Mouse (Mus musculus): ENCODE data around the gene Neurl2. TPM values are rescaled to one million over a fixed set of nuclear protein-coding genes. Genes with fewer than 3 reads are reported as not detected.

Neurl2 gene
- 3.5 and 4.1 TPM in 2 replicates for polyA plus RNA-seq (2012)

DNA sequence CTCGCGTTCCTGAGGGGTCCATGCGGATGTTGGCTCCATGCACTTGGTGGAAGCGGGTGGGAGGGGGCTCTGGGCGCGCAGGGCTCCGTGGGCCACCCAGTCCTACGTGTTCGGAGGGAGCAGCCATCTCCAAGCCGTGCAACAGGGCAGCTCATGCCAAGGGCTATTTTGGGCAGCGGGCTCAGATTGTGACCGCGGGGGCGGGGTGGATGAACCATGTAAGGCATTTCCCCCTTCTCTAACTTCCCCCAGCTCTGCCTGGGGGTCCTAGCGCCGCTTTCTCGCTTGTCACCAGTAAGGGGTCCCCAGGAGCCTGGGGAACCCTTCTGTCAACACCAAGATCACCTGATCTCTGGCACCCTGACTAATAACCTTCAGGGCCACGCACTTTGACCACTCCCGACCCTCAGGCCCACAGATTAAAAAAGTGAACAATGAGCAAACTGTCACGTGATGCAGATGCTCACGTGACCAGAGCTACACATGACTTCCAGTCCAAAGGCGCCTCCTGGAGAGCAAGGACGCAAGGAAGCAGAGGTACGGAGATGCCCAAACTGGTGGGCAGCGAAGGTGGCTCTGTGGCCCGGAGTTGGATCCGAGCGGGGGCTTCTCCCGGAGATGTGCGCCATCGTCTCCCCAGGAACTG lies at the start of gene Neurl2:
Gene Neurl2, minus strand, starts transcription at position 143 of the 646 bp plus-strand sequence.

DNA sequence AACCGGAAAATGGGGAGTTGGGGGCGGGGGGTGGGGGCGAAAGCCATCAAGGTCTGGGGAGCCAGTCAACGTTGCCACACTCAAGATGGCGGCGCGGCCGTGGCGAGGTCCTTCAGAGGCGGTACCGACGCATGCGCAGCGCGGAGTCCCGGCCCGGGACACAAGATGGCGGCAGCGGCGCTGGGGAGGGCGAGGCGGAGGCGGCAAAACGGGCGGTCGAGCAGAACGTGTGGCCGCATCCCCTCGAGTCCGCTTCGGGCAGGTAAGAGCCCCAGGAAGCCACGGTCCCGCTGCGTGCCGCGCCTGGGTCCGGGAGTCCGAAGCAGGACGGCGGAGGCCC lies 45.9 kb upstream of the Neurl2 start, which contains the start of gene Pcif1:
Gene Pcif1, plus strand, starts transcription at position 77 of the 340 bp plus-strand sequence.

DNA sequence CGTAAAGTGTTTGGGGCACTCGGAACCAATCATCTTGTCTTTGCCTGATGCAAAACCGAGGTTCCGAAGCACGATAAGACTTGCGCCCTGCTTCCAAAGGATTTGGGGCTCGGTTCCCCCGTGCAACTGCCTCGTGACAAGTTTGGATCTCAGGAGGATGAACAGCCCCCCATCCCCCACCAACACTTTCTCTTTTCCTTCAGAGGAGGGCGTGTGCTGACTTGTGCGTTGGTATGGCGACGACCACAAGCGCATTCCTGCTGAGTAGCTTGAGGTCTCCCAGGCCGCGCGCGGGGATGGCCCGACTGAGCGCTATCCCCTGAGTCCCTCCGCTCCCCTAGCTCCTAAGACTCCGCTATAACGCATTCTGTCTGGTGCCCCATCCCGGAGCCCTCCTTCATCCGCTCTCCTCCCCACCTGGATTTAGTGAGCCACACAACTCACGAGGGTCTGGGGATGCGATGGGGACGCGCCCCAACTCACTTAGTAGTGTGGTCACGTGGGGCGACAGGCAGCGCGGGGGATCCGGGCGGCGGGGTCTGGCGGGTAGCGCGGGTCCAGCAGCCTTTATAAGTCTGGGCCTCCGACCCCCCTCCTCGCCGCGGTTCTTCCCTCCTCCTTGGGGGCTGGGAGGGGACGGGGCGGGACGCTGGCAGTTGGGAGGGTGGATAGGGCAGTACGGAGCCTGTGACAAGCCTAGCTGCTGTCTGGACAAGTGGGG lies 24.0 kb upstream of the Neurl2 start, which contains the start of gene Pltp:
Gene Pltp, minus strand, starts transcription at position 611 of the 721 bp plus-strand sequence.

DNA sequence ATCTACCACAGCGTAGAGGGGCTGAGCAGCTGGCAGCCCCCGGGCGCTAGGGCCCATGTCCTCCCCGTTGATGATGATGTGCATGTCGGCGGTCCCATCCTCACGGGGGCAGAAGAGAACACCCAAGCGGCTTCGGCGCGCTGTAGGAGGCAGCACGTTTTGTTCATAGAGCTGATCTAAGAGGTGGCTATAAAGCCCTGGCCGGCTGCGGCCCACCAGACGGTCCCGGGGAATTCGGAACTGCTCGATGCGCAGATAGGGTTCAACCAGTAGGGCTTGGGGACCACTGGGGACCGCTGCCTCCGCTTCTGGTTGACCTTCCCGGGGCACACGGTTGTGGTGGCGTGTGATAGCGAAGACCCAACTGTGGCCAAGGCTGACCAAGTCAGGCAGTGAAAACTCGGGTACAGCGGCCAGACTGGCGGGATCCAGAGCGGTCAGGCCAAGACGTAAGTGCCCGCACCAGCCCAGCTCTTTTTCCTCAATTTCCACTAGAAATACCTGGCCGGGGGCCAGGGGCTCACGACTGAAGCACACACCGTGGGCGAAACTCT lies 431 bp downstream of the Neurl2 start, which contains the start of gene Ctsa:
Gene Ctsa, plus strand, starts transcription at position 126 of the 554 bp plus-strand sequence.

DNA sequence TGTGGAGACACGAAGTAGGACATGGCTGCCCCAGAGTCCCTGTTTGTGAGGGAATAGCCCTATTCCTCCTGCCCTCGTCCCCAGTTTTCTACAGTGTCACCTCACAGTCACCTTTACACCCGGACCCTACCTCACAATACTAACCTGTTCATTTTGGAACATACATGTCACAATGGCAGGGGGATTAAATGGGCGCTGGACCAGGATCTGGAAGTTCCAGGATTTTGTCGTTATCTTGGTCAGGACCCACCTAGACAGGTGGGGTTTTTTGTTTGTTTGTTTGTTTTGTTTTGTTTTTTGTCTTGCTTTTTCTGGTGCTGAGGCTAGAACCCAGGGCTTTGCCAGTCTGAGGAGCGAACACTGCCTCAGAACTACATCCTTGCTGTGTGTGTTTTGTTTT lies 4.8 kb downstream of the Neurl2 start, which contains the start of gene Spata25:
Gene Spata25, minus strand, starts transcription at position 101 of the 400 bp plus-strand sequence.

DNA sequence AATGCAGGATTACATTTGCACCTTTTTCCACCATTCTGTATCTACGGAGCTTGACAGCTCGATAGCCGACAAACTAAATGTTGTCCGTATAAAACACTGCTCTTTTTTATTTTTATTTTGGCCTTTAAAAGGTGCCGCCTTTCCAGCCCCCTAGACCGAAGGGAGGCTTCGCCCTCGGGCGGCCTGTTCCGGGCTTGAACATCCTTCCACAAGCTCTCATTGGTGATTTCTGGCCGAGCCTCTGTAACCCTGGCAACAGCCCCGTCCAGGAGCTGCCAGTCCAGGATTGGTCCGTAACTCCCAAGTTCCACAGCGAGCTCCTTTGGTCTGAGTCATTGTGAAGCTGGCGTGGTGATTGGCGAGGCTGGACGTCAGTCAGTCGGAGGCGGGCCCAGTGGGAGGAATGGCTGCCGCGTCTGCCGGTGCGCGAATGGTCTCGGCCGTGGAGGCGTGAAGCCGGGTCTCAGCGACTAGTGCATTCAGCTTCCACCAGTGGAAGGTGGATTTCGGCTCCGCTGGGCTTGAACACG lies 10.6 kb downstream of the Neurl2 start, which contains the start of gene Zswim1:
Gene Zswim1, plus strand, starts transcription at position 51 of the 530 bp plus-strand sequence.

DNA sequence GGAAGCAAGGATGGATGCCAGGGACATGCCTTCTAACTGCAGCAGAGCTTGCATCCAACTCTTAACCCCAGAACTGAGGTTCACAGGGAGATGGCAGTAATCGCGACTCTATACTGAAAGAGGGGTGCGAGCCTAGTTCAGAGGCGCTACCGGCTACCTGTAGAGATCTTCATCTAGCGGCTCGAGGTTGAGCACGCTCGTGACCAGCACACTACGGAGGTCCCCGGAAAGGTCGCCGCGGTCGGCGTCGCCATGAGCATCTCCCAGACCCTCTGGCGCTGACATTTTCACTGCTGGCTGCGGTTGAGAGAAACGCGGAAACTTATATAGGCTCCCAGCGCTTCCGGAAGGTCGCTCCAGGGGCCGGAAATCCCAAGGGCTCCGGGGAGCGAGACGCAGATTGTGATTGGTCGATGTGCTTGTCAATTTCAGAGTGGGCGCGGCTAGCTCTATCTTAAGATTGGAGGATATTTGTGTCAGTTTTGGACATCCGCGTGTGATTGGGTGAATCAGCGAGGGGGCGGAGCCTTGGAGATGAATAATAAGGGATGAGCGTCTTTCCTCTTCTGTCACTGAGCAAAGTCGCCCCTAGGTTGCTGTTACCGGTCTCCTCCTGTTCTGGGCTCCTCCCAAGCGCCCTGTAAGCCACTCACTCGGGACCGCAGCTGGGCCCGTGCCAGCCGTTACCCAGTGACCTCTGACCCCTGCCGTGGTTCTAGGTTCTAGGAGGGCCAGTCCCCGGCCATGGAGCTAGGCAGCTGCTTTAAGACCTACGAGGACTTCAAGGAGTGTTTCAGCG lies 28.5 kb downstream of the Neurl2 start, which contains the start of the genes Acot8 and Zswim3:
Gene Acot8, minus strand, starts transcription at position 350 of the 799 bp plus-strand sequence.
Gene Zswim3, plus strand, starts transcription at position 566 of the 799 bp plus-strand sequence.

DNA sequence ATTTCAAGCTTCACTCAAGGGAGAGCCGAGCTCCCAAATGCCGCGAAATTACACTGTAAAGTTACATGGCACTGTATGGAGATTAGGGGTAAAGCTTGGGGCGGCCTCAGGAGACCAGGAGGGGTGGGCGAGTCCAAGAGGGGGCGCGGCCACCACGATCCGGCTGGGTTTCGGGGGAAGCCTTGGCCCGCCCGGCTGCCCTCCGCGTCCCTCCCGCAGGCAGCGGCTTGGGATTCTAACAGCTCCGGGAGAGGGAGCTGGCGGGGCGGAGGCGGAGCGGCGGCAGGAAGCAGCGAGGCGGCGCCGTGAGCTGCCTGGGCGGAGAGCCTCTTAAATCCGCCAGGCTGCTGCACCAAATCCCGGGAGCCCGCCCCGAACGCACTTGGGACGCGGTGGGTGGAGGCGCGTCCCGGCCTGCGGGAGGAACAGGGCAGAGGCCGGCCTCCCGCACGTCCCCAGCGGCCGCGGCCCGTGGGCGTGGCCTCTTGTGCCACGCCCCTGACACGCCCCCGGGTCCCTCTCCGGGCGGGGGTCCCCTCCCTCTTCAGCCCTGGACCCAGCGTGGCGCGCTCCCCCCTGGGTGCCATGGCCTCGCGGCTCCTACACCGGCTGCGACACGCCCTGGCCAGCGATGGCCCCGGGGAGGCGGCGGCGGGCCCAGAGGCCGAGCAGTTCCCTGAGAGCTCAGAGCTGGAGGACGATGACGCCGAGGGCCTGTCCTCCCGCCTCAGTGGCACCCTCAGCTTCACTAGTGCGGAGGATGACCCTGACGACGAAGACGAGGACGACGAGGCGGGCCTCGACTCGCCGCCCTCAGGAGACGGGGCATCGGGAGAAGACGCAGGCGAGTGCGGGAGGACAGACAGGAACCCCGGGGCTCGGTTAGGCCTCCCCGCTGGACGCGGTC lies 47.5 kb downstream of the Neurl2 start, which contains the start of gene Snx21:
Gene Snx21, plus strand, starts transcription at position 343 of the 907 bp plus-strand sequence.

Other genes with a start within 250 kb of the Neurl2 start
- not detected in 2 replicates for gene Wfdc6a, start 248.0 kb downstream of the Neurl2 start, polyA plus RNA-seq (2012)
- not detected in 2 replicates for gene Eppin, start 239.9 kb downstream of the Neurl2 start, polyA plus RNA-seq (2012)
- not detected in 2 replicates for gene Wfdc6b, start 219.9 kb downstream of the Neurl2 start, polyA plus RNA-seq (2012)
- gene Wfdc8, start 219.8 kb downstream of the Neurl2 start, polyA plus RNA-seq (2012): not detected in 2 replicates
- 0.17 TPM in 1 of 2 replicates, not detected in the other for gene Wfdc16, start 194.7 kb downstream of the Neurl2 start, polyA plus RNA-seq (2012)
- gene Wfdc10, start 177.4 kb downstream of the Neurl2 start, polyA plus RNA-seq (2012): not detected in 2 replicates
- not detected in 2 replicates for gene Wfdc9, start 176.9 kb downstream of the Neurl2 start, polyA plus RNA-seq (2012)
- not detected in 2 replicates for gene Wfdc11, start 159.4 kb downstream of the Neurl2 start, polyA plus RNA-seq (2012)
- gene Wfdc13, start 148.3 kb downstream of the Neurl2 start, polyA plus RNA-seq (2012): not detected in 2 replicates
- not detected in 2 replicates for gene Spint4, start 135.0 kb downstream of the Neurl2 start, polyA plus RNA-seq (2012)
- not detected in 2 replicates for gene Spint5, start 118.2 kb downstream of the Neurl2 start, polyA plus RNA-seq (2012)
- not detected in 2 replicates for gene Wfdc3, start 87.5 kb downstream of the Neurl2 start, polyA plus RNA-seq (2012)
- gene Dnttip1, start 87.5 kb downstream of the Neurl2 start, polyA plus RNA-seq (2012): 90.1 and 113 TPM in 2 replicates
- gene Ube2c, start 63.6 kb downstream of the Neurl2 start, polyA plus RNA-seq (2012): 64.0 and 94.6 TPM in 2 replicates
- gene Tnnc2, start 53.5 kb downstream of the Neurl2 start, polyA plus RNA-seq (2012): not detected in 2 replicates
- 5.4 and 5.6 TPM in 2 replicates for gene Snx21, start 47.6 kb downstream of the Neurl2 start, polyA plus RNA-seq (2012)
- 62.8 and 69.5 TPM in 2 replicates for gene Acot8, start 28.6 kb downstream of the Neurl2 start, polyA plus RNA-seq (2012)
- gene Zswim3, start 28.4 kb downstream of the Neurl2 start, polyA plus RNA-seq (2012): 0.36 and 0.44 TPM in 2 replicates
- 20.6 and 27.7 TPM in 2 replicates for gene Zswim1, start 10.8 kb downstream of the Neurl2 start, polyA plus RNA-seq (2012)
- 0.21 and 0.23 TPM in 2 replicates for gene Spata25, start 4.9 kb downstream of the Neurl2 start, polyA plus RNA-seq (2012)
- 364 and 538 TPM in 2 replicates for gene Ctsa, start 583 bp downstream of the Neurl2 start, polyA plus RNA-seq (2012)
- gene Pltp, start 24.3 kb upstream of the Neurl2 start, polyA plus RNA-seq (2012): 0.16 and 0.51 TPM in 2 replicates
- 144 and 161 TPM in 2 replicates for gene Pcif1, start 45.8 kb upstream of the Neurl2 start, polyA plus RNA-seq (2012)
- gene Zfp335, start 78.3 kb upstream of the Neurl2 start, polyA plus RNA-seq (2012): 51.0 and 59.7 TPM in 2 replicates
- 6.3 and 27.6 TPM in 2 replicates for gene Mmp9, start 107.3 kb upstream of the Neurl2 start, polyA plus RNA-seq (2012)
- gene Slc12a5, start 127.3 kb upstream of the Neurl2 start, polyA plus RNA-seq (2012): 0.61 and 1.1 TPM in 2 replicates
- gene Ncoa5, start 201.4 kb upstream of the Neurl2 start, polyA plus RNA-seq (2012): 33.9 and 36.3 TPM in 2 replicates
- gene Cd40, start 222.2 kb upstream of the Neurl2 start, polyA plus RNA-seq (2012): 0.12 and 0.43 TPM in 2 replicates

Measured in megakaryocyte-erythroid progenitor cell, adult 5 weeks (primary cell).